Mouse (Mus musculus): ENCODE results near the gene Ap2s1. TPM values are rescaled to one million over a fixed set of nuclear protein-coding genes. Genes with fewer than 3 reads are reported as not detected.

Gene Ap2s1
- polyA plus RNA-seq, 1 experiment from 2014 or later, result 256 TPM

DNA sequence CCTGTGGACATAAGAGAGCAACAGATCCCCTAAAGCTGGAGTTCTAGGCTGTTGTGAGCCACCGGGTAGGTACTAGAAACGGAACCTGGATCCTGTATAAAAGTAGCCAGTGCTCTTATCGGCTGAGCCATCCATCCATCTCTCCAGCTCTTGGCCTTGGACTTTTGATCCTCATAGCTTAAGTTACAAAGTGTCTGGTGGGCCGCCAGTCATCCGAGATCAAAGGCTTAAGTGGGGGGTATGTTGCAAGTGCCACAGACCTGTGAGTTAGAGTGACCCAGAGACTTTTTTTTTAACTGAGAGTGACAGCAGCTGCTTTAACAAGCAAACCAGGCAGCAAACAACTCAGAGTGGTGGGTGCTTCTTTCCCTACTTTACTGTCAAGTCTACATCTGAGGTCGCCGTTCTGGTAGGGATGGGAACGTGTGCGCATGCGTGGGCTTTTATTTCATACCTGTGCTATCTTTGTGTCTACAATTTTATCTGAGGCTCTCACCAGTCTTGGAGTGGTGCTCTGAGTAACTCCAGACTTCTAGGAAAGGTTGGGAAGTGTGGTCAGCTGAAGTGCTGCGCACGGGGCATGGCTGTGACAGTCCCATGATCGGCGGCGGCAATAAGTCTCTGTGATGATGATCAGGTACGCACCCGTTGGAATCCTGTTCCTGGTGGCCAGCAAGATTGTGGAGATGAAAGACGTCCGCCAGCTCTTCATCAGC is 55.0 kb downstream of the Ap2s1 start:
- Histone ChIP-seq H3K9me3 (replicated peaks; ENCODE audit: control insufficient read depth, low read length) (no peaks in the 10 kb centered on the region), H3K36me3 (ENCODE audit: control insufficient read depth, insufficient read depth, low read length) (peaks cover 12% of the 10 kb centered on the region), H3K27ac (ENCODE audit: low read depth, low read length) (peak overlapping the region; percentile 22; the same call in 1 of the 2 replicates), H3K9ac (ENCODE audit: low read depth, low read length) (no peak overlapping the region), H3K27me3 (ENCODE audit: control insufficient read depth, insufficient read depth, low read length) (no peaks in the 10 kb centered on the region), H3K4me2 (peak overlapping the region; percentile 49), H3K4me3 (ENCODE audit: low read depth, low read length) (peak overlapping the region; percentile 10; the same call in 1 of the 2 replicates), H3K4me1 (ENCODE audit: control insufficient read depth, insufficient read depth, low read length) (no peaks in the 10 kb centered on the region)
- ATAC-seq (replicated peaks; ENCODE audit: insufficient number of reproducible peaks, low FRiP score, low TSS enrichment), result 0 out of 2 replicates have a peak, but pooled peaks have one; percentile 28
- 58% methylated on average over 19 of the region's 19 CpGs for WGBS (ENCODE audit: insufficient replicate concordance)

DNA sequence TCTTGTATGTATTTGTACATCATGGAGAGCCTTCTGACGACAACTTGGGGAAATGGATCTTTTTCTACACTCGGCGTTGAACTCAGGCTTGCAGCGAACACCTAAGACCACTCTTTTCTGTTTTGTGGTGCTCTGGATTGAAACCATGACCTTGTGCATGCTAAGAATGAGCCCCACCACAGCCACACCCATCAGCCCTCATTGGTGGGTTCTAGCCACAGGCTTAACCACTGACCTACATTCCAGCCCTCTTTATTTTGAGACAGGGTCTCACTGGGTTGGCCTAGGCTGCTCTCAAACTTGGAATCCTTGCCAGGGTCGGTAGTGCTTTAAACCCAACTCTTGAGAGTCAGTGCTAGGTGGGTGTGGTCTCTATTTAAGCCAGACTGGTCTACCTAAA is 56.7 kb downstream of the Ap2s1 start:
- 91% methylated on average over 5 of the region's 5 CpGs for WGBS (ENCODE audit: insufficient replicate concordance)
- H3K9me3 ChIP-seq (replicated peaks; ENCODE audit: control insufficient read depth, low read length), result no peaks in the 10 kb centered on the region
- no peak for ATAC-seq (replicated peaks; ENCODE audit: insufficient number of reproducible peaks, low FRiP score, low TSS enrichment)
- no peak overlapping the region for H3K27ac ChIP-seq (ENCODE audit: low read depth, low read length)
- H3K9ac ChIP-seq (ENCODE audit: low read depth, low read length), result no peak overlapping the region
- H3K36me3 ChIP-seq (ENCODE audit: control insufficient read depth, insufficient read depth, low read length), result peaks cover 12% of the 10 kb centered on the region
- no peaks in the 10 kb centered on the region for H3K4me1 ChIP-seq (ENCODE audit: control insufficient read depth, insufficient read depth, low read length)
- no peak overlapping the region for H3K4me2 ChIP-seq
- no peaks in the 10 kb centered on the region for H3K27me3 ChIP-seq (ENCODE audit: control insufficient read depth, insufficient read depth, low read length)
- no peak overlapping the region for H3K4me3 ChIP-seq (ENCODE audit: low read depth, low read length)

Other genes starting within 250 kb of the Ap2s1 start
- 15.9 and 17.2 TPM in 2 replicates for gene Arhgap35, start 123.4 kb upstream of the Ap2s1 start, polyA plus RNA-seq (2014; fragmentation: Nextera tagmentation; extraction: Ambion mirVana)
- gene Ceacam15, start 62.7 kb upstream of the Ap2s1 start, polyA plus RNA-seq (2014; fragmentation: Nextera tagmentation; extraction: Ambion mirVana), result 0.11 and 0.21 TPM in 2 replicates
- gene Ceacam9, start 16.5 kb upstream of the Ap2s1 start, polyA plus RNA-seq (2014; fragmentation: Nextera tagmentation; extraction: Ambion mirVana), result not detected in 2 replicates
- gene Slc1a5, start 42.9 kb downstream of the Ap2s1 start, polyA plus RNA-seq (2014; fragmentation: Nextera tagmentation; extraction: Ambion mirVana), result 26.9 and 30.1 TPM in 2 replicates
- gene Strn4, start 77.5 kb downstream of the Ap2s1 start, polyA plus RNA-seq (2014; fragmentation: Nextera tagmentation; extraction: Ambion mirVana), result 81.4 and 86.8 TPM in 2 replicates
- 25.6 and 27.7 TPM in 2 replicates for gene Fkrp, start 78.3 kb downstream of the Ap2s1 start, polyA plus RNA-seq (2014; fragmentation: Nextera tagmentation; extraction: Ambion mirVana)
- gene Prkd2, start 104.5 kb downstream of the Ap2s1 start, polyA plus RNA-seq (2014; fragmentation: Nextera tagmentation; extraction: Ambion mirVana), result 10.8 and 11.6 TPM in 2 replicates
- gene Dact3, start 136.9 kb downstream of the Ap2s1 start, polyA plus RNA-seq (2014; fragmentation: Nextera tagmentation; extraction: Ambion mirVana), result 9.5 and 10.6 TPM in 2 replicates
- 3.5 and 4.2 TPM in 2 replicates for gene Gng8, start 153.4 kb downstream of the Ap2s1 start, polyA plus RNA-seq (2014; fragmentation: Nextera tagmentation; extraction: Ambion mirVana)
- gene Ptgir, start 168.1 kb downstream of the Ap2s1 start, polyA plus RNA-seq (2014; fragmentation: Nextera tagmentation; extraction: Ambion mirVana), result 0.19 and 0.34 TPM in 2 replicates
- 150 and 156 TPM in 2 replicates for gene Calm3, start 185.7 kb downstream of the Ap2s1 start, polyA plus RNA-seq (2014; fragmentation: Nextera tagmentation; extraction: Ambion mirVana)
- gene Pnmal2, start 206.3 kb downstream of the Ap2s1 start, polyA plus RNA-seq (2014; fragmentation: Nextera tagmentation; extraction: Ambion mirVana), result 1.5 and 2.0 TPM in 2 replicates
- 0.18 and 0.46 TPM in 2 replicates for gene Pnmal1, start 221.3 kb downstream of the Ap2s1 start, polyA plus RNA-seq (2014; fragmentation: Nextera tagmentation; extraction: Ambion mirVana)
- 0.20 TPM in 2 replicates for gene Gm42372, start 244.7 kb downstream of the Ap2s1 start, polyA plus RNA-seq (2014; fragmentation: Nextera tagmentation; extraction: Ambion mirVana)